Mouse (Mus musculus): Measurements from ENCODE around the gene Rsph10b.

The Rsph10b gene

DNA sequence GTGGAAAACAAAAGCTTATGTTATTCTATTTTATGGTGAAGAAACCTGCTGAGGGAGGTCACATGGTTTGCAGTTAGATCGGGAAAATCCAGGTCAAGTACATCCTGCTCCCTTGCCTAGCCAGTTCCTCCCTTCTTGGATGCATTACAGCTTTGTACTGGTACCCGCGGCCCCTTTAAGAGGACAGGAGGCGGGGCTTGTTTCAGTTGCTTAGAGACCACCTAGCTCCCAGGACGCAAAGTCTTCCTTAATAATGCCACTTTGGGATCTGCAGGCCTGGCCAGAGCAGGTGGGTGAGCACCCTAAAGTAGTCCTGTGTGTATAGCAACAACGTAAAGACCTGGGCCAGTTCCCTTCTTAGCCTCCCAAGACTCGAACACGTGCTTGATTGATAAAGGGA, at the start of gene Rsph10b:
TSS of gene Rsph10b (plus strand) at position 205 of the 400 bp plus-strand sequence.
- DNase-seq, result no peak

DNA sequence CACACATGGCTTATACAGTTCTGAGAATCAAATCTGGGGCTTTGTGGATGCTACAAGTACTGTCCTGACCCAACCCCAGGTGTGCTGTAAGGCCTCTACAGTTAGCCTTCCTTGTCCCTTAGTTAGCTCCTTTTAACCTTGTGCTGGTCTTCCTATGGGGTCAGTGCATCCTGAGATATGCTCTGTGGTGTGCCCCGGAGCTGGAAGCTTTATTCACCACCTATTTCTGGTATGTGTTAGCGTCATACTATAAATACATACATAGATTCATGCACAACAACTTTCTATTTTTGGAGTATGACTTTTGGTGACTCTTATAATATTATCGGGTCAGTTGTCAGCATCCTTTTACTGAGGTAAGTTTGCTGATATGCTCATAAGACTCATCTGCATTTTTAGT, 47.6 kb upstream of the Rsph10b start:
- DNase-seq, result no peak

DNA sequence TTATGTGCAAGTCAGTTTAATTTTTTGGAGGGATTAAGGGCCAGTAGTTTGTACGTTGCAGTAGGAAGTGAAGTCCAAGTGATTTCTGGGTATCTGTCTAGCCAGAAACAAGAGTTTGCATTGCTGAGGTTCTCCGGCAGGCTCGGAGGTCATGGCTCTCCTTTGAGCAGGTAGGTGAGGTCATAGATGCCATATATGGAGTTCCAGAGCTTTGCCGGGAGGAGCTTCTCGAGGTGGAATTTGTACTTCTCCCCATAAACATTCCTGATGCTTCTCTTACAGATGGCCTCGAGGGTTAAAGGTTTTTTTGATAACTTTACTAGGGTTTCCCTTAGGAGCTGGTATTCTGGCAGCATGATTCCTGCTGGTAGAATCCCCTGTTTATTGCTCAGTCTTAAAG, 42.1 kb upstream of the Rsph10b start:
- no peak for DNase-seq

DNA sequence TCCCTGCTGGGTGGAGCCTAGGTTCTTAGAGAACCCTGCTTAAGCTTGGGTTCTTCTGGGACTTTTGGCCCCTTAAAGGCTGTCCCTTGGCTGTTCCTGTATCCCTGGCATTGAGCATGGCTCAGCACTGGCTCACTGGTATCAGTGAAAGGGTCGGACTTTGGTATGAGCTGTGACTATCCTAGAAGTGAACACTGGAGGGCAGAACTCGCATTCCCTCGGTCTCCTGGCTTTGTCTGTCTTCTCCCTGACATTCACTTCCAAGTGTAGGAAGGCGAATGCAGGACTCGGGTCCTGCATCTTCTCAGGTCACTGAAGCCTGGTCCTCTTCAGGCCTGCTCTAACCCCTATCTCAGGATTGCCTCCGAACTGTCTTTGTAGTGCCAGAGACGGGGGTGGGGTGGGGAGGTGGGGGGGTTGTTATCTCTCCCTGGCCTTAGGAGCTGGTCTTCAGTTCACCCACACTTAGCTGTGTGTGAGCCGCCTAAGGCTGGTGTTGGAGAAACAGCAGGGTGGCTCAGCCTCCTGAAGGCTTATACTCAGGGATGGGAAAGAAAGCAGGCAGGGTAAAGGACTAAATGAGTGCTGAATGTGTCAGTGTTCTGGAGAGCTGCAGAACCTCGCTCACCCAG, 40.5 kb upstream of the Rsph10b start:
- DNase-seq, result no peak

DNA sequence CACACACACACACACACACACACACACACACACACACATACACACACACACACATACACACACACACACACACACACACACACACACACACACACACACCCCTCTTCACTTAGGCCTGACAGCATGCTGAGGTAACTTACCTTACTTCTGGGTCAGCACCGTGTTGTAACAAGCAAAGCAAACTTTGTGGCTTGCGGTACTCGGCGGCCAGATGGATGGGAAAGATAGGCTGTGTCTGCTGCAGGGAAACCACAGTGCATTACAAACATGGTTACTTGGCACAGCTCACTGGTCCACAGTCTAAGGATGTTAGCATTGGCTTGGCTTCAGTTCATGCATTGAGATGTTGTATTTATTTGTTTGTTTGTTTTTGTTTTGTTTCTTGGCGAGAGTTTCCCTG, 39.4 kb upstream of the Rsph10b start:
- DNase-seq, result no peak

DNA sequence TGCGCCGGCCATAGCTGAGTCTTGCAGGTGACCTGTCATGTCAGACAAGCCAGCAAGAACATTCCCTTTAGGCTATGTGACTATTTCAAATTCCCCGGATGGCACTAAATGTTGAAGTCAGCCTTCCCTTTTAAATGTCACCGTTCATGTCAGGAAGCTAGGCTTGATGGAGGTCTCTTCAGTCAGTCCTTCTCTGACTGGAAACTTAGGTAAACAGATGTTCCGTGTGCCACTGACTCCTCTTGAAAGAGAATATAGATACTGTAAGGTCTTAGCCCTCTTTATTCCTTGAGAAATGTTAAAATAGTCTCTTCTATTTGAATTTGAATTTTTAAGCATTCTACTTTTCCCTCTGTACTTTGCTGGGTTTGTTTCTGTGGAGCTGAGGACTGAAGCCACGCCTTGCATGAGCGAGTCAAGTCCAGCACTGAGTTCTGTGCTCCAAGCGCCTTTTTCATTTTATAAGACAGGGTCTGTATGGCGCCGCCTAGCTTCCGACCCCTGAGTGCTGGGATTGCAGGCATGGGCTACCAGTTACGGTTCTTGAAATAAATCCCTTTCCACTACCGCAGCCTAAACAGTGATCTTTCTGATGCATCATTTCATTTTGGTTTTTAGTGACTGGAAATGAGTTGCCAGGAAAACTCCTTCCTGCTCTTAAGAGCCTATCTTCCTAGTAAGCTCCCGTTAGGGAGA, 35.1 kb upstream of the Rsph10b start, which contains the start of gene Ankrd61:
TSS of gene Ankrd61 (minus strand) at position 51 of the 696 bp plus-strand sequence.
- no peak for DNase-seq

DNA sequence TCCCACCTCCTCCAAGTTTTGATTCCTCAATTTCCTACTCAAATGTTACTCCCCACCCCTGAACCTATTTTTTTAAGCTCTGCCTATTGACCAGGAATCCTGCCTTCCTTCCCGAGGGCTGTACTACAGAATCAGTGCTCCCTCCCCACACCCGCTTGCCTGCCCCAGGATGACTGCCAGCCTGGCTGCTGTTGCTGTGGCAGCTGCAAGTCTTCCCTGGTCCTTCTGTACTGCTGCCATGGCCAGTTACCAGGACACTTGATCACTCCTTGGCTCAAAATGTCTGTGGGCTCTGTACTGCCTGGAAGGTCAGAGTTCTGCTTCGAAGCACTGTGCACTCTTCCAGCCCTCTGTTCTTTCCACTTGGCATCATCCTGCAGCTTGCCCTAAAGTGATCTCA, 30.7 kb upstream of the Rsph10b start:
- DNase-seq, result no peak

DNA sequence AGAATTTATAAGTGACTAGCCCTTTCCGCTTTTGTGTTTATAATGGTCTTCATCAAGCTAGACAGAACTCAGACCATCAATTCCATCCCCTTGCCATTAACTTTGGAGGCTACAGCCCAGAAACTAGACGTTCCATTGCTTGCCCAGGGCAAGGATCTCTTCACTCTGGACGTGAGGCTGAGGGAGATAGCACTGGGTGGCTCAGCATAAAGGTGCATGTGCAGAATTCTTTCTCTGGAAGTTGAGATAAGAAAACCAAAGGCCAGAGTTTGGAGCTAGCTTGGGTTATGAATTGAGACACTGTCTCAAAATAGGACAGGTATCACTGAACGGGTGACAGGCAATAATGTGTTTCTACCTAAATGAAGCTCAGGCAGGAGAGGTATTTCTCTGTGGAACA, 29.0 kb upstream of the Rsph10b start:
- DNase-seq, result no peak

DNA sequence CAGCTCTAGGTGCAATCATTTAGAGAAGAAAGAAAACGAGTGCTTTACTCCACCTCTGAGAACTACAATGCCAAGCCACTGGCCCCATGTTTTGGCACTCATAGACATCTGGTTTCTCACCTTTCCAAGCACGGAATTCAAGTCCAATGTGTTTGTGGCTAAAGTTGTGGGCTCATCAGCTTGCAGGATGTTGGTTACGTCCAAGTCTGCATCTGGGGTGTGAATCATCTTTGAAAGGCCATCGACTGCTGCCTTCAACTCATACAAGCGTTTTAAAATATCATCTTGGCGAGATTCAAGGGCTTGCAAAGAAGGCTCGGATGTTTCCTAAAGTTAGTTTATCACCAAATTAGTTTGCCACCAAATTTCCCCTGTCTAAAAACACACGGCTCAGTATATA, 26.4 kb upstream of the Rsph10b start:
- no peak for DNase-seq

DNA sequence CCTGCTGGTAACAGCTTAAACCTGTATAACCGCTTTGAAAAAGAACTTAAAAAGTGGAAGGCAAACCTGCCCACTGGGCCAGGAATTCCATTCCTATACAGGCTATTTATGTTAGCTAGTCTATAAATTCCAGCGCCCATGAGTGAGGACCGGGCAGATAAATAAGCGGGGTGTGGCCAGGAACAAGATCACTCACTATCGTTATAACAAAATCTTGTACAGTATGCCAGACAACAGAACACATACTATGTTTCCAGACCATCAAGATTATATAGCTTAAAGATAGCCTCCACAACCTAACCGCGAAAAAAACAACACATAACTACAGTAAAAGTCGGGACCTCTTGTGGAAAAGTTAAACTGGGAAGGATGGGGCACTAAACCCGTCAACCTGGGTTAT, 23.9 kb upstream of the Rsph10b start:
- no peak for DNase-seq

DNA sequence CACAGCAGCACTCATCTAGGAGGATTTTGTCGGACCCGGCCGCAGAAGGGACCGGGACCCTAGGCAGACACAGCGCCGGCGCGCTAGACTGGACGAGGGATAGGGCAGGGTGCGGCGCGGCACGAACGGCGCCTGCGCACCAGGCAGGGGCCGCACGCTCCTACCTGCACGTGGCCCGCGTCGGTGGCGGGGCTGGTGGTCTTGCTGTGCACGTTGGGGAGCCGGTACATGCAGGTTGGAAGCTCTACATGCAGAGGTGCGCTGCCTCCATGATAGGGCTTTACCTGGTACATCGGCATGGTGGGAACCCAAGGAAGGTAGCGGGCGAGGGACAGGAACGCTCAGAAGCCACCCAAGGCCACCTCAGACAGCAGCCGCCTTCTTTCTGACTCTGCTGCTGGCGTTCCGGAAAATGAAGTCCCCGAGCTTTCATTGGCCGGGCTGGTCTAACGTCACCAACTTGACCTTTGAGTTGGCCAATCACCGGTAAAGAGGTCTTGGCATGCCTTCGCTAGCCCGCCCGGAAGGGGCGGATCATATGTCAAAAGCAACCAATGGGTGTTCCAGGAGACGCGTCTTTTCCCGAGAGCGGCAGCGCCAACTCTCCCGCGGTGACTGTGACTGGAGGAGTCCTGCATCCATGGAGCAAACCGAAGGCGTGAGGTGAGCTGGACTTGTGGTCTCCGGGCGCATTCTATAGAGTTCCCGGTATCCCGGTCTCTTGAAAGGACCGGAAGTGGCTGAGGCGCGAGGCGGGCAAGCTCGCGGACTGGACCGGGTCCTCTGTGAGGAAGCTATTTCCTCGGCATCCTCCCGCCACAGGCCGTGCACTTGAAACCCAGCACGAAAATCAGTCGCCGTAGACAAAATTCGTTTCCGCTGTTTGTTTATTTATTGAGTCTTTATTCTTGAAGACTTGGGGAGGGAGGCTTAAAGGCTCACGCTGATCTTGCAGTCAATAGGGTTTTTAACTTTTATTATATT, 23.1 kb upstream of the Rsph10b start, which contains the start of the genes Aimp2 and Pms2:
TSS of gene Aimp2 (minus strand) at position 431 of the 984 bp plus-strand sequence.
TSS of gene Pms2 (plus strand) at position 548 of the 984 bp plus-strand sequence.
- DNase-seq, result peak; percentile 98

DNA sequence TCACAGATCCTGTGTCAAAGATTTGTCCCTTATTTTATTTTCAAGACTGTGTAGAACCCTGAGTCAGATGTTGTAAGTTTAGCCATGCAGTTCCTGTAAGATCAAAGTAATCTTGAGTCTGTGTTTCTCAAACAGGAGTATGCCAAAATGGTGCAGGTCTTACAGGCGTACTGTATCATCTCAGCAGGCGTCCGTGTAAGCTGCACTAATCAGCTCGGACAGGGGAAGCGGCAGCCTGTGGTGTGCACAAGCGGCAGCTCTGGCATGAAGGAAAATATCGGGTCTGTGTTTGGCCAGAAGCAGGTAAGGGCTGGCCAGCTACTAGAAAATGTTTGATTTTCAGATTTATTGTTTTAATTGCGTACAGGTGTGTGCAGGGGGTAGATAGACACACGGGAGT, 16.6 kb upstream of the Rsph10b start:
- no peak for DNase-seq

DNA sequence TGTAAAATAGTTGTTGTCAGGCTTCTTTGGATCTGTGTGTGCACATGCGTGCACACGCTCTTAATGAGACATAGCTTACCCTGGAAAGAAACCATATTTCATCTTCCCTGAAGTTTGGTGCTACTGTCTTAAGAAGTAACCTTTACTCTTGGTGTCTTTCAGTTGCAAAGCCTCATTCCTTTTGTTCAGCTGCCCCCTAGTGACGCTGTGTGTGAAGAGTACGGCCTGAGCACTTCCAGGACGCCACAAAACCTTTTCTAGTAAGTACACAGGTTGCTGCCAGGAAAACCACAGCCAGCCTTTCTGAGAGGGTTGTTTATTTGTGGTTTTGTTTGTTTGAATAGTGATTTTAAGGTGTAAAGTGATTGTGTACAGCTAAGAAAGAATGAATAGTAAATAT, 15.4 kb upstream of the Rsph10b start:
- DNase-seq, result no peak

DNA sequence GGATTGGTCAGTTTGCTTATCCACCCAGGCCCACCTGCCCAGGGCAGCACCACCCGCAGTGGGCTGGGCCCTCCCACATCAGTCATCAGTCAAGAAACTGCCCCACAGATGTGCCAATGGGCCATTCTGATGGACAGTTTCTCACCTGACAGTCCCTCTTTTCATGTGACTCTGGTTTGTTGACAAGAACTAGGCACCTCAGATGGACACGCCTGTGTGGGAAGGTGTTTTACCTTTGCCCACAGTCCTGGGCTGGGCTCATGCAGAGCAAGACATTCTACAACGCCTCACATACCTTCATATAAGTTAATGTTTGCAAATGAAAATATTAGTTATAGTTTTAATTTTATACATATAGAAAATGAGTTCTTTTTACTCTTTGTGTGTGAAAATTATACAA, 14.7 kb upstream of the Rsph10b start:
- no peak for DNase-seq

DNA sequence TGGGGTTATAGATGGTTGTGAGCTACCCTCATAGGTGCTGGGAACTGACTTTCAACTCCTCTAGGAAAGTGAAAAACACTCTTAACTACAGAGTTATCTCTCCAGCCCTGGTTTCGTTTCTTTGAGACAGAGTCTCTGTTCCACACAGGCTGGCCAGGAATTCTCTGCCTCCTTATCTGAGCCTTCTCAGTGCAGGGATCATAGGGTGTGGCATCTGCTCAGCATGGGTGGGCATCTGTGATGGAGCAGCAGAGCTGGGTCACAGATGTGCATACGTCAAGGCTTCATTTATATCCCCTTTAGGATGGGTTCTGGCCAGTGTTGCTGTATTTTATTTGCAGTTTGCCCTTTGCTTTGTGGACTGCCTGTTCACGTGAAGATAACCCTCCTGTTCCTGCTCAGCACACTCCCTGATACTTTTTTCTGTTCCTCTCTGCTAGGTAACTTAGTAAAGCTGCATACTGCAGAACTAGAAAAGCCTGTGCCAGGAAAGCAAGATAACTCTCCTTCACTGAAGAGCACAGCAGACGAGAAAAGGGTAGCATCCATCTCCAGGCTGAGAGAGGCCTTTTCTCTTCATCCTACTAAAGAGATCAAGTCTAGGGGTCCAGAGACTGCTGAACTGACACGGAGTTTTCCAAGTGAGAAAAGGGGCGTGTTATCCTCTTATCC, 7.9 kb upstream of the Rsph10b start:
- no peak for DNase-seq

DNA sequence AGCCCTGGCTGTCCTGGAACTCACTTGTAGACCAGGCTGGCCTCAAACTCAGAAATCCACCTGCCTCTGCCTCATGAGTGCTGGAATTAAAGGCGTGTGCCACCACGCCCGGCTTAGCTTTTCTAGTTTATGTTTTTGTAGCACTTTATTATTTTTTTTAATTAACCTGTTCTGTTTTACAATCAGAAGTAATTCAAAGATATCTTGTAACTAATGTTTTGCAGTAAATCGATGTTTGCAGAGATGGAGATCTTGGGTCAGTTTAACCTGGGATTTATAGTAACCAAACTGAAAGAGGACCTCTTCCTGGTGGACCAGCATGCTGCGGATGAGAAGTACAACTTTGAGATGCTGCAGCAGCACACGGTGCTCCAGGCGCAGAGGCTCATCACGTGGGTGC, 5.0 kb upstream of the Rsph10b start, which contains the start of gene Gm42421:
TSS of gene Gm42421 (plus strand) at position 301 of the 400 bp plus-strand sequence.
- no peak for DNase-seq

DNA sequence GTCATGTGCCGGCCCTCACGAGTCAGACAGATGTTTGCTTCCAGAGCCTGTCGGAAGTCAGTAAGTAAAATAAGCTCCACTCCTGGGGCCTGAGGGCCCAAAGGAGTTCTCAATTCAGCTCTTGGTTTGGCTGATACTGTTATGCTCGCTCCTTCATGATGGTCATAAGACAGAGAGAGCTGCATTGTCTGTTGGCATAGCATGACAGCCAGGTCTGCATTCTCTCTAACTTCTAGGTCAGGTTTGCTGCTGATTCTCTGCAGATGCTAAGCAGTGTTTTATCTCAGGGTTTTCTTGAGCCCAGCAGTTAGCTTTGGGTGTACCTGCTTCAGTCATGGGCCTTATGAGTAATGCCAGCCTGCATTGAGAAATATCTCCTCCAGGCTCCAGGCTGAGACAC, 3.5 kb upstream of the Rsph10b start:
- DNase-seq, result no peak

DNA sequence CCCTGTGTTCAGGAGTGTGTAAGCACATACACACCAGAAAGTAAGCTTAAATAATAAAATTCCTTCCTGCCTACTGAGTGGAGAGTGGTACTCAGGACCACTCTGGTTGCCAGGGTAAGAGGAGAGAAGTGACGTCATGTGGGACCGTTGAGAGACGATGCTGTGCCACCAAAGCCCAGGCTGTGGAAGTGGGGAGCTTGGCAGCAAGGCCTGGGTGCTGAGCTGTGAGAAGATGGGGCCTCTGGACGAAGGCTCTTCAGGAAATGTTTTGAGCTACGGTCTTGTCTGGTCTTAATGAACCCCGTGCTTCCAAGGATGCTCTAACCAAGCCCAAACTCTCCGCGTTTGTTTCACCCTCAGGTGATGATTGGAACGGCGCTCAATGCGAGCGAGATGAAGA, 2.2 kb upstream of the Rsph10b start:
- DNase-seq, result no peak

DNA sequence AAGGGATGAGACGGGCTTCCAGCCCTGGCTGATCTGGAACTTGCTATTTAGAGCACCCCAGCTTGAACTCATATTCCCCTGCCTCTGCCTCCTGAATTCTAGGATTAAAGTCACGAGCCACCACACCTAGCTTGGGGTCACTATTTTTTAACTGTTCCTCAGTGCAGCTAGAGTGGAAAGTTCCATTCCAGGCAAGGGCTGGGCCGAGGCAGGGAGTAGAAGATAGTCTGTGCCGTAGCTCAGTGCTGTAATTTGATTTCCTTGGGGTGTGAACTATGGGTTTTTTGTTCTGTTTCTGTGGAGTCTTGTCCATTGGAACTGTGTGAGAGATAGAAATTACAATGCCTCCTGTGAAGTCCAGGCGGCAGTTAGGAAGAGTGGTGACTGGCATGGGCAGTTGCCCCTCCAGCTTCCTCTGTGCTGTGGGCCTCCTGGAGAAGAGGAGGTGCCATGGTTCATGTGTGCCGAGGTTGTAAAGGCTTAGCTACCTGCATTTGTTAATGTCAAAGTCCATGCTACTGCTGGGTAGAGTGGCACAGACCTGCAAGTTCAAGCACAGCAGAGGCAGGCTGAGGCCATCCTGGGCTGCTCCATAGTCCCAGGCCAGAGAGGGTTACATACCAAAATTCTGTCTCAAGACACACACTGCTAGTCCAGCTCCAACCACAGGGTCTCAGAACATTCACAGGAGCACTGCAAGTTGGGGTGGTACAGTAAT, 813 bp upstream of the Rsph10b start:
- no peak for DNase-seq

DNA sequence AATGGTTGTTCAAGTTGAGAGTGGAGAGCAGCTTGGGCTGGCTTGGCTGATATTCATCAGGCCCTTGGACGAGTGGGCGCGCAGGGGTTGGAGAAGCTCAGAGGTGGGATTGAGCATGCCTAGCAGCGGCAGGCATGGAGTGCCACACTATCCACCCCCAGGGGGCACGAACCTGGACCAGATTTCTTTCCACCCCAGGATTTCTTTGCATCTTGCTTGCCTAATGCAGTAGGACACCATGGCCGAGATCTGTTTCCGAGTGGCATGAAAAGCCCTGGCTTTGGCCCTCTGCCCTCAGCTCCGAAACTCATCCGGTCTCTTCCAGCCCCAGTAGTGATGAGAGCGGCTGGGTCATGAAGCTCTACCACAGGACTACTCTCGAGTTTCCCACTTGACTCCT, 579 bp downstream of the Rsph10b start:
- no peak for DNase-seq

DNA sequence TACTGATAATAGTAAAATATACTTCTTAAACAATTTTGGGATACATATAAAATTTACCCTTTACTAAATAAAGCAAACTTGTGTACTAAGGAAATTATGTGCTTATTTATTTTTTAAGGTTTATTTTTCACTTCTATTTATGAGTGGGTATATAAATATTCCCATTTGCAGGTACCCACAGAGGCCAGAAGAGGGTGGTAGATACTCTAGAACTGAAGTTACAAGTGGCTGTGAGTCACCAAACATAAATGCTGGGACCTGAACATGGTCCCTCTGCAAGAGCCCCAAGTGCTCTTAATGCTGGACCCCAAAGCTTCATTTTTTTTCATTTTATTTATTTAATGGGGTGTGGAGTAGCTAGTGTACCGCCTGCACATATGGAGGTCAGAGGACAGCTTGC, 1.0 kb downstream of the Rsph10b start:
- DNase-seq, result no peak

DNA sequence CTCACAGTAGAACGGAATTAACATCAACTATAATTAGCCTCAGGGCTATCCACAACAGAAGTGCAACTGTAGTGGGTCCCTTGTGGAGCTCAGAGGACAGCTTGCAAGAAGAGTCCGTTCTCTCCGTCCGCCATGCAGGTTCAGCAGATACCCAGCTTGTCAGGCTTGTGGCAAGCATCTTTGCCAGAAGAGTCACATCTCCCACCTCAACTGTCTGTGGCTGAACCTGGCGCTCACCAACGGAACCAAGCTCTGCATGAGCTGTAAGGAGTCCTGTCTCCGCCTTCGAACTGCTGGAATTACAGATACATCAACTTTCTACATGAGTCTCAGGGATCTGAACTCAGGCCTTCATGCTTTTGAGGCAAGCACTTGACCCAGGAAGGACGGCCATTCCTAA, 3.3 kb downstream of the Rsph10b start:
- DNase-seq, result no peak
